Mouse (Mus musculus): ENCODE data around the gene Myo18a.

- TF ChIP-seq POLR2A (IDR thresholded peaks at IDR 0.05; ENCODE audit: control insufficient read depth, low read depth, low read length) (no peak), CTCF (IDR thresholded peaks at IDR 0.05; ENCODE audit: control insufficient read depth, insufficient read depth, insufficient replicate concordance, low read depth, low read length) (peak; percentile 95)
Measured at GRCm38 (mm10) chr11:77737289-77737688, 25.8 kb upstream of the Myo18a start.

Data from testis, adult 2 months (tissue).